Mouse (Mus musculus): ENCODE data around the gene Gsg1.
A peak's percentile ranks its signal among the peaks of the same experiment; 100 is the strongest.

Gsg1 gene

DNA sequence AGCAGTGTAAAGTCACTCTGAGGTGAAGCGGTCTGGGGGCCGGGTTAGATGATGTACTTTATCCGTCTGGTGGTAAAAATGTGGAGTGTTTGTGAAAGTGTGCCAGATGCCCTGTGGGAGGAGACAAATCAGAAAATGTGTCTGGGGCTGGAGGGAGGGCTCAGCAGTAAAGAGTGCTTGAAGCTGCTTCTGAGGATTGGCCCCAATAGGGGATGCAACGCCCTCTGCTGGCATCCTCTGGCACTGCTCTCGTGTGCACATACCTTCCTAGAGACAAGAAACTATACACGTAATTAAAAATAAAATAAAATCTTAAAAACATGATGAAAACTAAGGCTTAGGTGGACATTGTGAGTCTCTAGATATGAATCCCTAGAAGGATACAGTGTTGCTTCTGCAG is 6.3 kb upstream of the Gsg1 start:
- DNase-seq = no peak

DNA sequence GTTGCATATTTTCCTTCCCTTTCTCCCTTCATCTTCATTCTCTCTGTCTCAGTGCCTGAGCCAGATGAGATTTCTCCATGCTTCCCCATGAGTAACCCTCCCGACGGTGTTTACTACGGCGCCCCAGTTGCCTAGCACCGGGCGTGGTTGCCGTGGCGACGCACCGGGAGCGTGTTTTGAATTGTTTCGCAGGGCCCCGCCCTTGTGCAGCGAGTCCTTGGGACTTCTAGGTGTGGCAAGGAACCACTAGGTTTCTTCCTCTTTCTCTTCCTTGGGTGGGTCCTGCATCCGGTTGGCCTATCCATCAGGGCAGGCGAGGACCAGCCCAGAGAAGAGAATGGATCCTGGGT is 1.4 kb downstream of the Gsg1 start:
- DNase-seq = peak; percentile 66 to 75

DNA sequence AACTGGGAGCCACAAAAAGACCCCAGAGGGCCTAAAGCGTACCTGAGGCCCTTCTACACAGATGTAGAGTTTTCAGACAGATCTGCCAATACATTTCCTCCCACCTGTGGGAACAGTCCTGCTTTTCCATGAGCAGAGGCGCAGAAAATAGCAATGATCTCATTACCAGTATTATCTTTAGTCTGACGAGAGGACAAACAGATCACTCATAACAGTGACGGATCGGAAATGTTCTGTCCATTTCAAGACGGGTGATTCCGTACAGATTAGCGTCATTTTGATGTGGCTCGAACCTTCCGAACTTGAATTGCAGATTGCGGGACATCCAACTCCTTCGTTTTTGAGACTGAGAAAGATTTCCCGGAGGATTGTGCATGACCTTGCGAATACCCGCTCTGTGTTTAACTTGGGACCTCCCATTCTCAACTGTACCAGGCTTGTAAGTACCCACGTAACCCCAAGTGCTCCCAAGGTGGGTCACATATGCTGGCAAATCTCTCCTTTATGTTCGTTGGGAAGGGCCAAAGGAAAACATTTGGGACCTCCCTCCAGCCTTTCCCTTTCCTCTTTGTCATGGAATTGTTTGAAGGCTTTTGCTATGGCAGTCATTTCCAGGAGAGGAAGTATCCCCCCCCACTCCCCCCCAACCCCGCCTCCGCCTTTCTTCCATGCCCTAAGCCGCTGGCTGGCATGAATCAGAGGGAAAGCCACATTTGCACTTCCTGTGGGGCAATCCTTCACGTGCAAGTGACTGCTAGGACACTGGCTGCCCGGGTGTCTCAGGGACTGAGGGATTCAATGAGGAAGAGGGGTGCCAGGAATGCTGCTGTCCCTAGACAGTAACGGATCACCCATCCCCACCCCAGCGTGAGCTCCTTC is 2.1 kb downstream of the Gsg1 start:
- no peak for DNase-seq

DNA sequence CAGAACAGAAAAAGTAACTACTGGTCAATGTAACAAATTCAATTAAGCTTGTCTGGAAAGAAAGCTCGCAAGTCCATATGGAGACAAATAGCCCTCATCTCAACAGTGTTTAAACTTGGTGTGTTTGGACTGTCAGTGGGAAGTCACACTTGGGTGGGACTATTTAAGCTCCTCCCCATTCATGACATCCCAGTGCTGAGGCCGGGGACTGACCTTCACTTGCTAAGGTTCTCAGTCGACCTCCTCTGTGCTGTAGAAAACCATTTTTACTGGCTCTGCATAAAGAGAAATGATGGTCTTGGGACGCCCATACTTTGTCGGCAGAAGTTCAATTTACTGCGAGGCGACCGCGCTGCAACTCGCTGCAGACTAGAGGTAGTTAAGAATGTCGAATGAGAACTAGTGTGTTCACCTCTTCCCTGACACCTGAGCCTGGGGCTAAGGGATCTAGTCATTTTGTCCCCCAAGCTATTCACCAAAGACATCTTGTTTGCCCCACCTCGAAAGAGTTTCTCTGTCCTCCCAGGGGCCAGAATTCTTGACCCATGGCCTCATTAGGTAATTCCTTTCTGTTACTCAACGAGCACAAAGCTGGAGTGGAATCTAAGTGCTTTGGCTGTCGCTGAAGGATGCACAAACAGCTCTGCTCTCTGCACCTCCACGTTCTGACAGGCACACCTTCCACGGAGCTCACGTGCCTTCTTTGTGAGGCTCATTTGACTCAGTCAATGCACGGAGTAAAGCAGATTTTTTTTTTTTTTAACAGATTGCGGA is 3.0 kb downstream of the Gsg1 start:
- no peak for DNase-seq

DNA sequence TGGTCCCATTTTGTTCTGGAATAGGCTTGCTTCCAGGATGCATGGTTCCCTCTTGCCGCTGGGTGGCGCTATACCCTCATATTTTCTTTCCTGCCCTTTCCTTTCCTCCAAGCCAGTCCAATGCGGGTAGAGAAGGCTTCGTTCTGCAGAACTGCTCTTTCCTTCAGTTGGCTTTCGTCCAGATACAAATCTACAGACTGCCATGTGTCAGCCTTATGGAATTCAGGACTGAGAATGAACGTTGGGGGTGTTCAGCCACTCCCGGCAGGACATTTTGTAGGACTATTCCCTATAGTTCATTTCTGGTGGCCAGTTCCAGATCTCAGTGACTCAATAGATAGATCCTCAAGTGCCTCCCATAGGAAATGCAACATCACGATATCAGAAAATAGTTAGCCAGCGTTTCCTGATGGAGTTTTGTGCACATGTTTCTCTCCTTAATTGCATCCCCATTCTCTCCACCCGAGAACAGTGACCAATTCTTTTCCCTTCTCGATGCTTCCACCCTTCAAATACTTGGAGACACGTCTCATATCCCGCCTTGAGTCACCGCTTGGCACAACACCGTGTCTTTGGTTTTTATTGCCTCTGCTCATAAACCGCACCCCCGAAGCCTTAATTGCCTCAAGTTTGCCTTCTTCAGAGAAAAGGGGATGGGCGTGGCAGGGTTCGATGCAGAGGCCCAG is 4.2 kb downstream of the Gsg1 start:
- DNase-seq = peak; percentile 78 to 82

DNA sequence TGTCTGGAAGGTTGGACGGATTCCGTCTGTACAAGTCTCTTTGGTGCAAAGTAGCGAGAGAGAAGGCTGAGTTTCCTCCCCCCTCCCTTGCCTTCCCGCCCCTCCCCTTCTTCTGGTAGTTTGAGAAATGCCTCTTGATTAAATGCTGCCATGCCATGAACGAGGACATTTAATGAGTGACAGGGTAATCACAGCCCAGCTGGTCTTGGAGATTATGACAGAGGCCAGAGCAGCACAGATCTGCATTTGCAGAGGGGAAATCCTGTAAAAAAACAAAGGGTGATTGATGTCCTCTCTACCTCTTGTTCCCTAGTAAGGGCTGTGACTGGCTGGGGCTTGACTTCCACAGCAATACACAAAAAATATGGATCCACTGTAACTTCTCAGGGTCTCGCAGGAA is 6.3 kb downstream of the Gsg1 start:
- no peak for DNase-seq

DNA sequence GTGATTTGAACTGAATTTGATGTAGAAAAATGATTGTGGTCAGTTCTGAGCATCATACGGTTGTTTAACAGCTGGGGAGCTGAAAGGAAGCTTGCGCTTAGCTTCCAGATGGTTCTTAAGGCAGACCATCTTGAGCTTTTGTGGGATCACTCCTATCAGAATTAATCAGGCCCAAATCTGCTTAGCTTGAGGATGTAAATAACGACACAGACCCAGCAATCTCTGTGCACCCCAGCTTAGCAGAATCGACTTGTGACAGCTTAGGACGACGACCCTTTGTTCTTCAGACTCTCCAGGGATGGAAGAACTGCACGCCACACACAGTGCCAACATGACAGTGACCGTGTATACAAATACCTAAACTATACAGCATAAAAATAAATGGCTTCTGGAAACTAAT is 8.6 kb downstream of the Gsg1 start:
- no peak for DNase-seq

DNA sequence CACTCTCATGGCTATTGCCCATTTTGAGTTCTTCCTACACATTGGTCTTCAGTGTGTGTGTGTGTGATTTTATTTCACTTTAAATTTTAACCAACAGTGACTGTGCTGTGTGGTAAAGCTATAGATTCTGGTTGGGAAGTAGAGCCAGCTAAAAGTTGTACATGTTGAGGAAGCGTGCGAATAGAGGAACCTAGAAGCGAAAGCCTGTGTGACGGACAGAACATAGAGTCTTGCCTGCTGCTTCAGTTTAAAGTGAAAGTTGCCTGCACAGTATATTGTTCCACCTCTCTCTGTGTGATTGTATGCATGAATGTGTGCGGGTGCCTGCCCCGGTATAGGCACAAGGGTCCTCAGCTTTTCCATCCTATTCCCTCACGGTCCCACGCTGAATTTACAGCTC is 13.8 kb downstream of the Gsg1 start:
- no peak for DNase-seq

DNA sequence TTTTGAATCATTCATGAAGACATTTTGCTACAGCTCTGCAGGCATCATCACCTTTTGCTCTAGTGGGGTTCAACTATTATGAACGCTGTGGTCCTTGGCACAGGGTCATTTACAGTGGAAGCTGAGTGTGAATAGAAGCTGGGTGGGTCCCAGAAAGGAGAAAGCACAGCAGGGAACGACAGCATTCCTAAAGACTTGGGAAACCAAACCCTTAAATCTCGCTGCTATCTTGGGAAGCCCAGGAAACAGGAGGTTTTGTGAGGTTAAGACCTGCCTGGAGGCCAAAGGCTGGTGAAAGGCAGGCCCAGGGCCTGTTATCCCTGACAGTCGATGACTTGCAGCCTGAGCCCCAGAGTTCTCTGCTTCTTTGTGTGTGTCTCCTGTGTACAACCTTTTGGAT is 15.9 kb downstream of the Gsg1 start:
- DNase-seq = no peak

DNA sequence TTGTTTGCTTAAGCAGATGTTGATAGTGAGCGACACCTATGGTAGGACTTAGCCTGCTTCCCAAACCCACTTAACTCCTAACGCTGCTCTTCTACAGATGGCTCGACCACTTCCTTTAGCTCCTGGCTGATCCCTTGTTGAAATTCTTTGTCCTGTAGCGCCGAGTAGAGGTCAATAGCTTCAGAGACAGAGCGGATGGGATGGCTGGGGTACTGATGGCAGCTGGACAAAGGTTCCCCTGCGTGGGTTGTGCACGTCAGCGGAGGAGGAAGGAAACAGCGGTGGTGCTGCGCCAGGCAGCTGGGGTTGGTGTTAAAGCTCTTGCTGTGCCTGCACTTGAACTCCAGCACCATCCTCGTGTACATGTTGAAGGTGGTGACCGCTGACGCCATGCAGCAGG is 16.8 kb downstream of the Gsg1 start:
- DNase-seq = no peak

DNA sequence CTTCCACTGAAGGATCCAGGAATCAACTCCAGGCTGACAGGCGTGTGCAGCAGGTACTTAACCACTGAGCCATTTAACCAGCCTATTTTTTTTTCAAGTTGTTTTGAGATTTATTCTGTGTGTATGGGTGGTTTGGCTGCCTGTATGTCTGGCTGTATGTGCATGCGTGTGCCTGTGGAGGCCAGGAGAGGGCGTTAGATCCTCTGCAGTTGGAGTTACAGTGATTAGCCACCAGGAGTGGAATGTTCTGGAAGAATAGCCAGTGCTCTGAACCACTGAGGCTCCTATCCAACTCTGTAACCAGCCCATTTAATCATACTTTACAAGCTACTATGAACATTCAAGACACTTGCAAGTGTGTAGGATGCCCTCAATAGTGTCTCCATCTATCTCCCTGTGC is 17.6 kb downstream of the Gsg1 start:
- DNase-seq = no peak

DNA sequence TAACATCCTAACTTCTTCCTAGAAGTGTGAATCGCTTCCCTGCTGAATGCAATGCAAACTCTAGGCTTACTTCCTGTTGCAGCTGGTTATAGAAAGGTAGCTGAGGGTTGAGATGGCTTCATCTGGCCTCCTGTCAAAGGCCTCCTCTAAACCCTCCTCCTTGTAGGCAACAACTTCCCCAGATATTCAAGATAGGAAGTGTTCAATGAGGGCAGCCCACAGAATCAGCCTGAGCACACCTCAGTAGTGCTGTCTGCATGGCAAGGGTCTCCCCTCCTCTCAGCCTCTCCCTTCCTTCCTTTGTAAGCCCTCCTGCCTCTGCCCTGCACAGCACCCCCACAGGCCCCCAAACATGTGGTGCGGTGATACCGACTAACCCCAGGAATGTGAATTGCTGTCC is 18.4 kb downstream of the Gsg1 start:
- no peak for DNase-seq

DNA sequence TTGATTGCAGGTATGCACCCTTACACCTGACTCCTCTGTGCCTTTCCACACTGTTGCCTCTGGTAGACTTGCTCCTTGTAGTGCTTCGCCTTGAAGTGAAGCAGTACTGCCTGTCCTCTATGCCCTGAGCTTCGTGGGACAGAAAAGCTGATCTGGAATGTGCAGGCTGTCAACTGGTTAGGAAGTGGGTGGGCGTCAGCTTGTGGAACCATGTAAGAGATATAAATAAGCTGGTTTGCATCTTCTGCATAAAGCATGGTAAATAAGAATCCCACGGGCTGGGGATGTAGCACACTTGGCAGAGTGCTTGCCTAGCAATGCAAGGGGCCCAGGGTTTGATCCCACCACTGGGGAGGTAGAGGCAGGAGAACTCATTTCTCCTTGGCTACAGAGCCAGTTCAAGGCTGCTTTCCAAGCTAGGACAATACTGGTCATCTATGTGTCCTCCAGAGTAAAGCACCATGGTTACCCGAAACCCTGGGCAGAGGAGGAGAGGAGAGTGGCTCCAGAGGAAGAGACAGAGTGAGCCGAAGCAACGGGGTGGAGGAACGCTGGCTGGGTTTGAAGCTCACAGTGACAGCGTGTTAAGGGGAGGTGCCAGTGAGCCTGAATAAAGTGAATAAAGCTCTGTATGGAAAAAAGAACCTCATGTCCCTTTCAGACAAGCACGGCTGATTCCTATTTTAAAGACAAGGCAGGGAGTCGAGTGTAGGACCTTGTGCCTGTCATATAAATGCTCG is 21.5 kb downstream of the Gsg1 start:
- no peak for DNase-seq

DNA sequence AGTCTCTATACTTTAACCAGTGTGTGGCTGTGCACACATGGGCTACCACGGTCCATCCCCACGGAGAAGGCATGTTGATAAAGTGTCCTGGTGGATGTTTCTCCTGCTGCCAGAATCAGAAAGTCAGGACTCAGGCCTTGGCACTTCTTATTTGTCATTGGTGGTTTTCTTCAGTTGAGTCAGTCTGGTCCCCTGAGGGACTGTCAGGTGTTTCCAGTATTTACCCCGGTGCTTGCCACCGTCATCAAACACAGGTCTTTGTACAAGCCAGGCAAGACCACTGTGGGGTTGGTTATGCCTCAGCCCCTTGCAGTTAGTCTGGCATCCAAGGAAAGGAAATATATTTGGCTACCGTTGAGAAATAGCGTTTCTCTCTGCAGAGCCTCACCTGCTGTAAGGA is 23.6 kb downstream of the Gsg1 start:
- no peak for DNase-seq

DNA sequence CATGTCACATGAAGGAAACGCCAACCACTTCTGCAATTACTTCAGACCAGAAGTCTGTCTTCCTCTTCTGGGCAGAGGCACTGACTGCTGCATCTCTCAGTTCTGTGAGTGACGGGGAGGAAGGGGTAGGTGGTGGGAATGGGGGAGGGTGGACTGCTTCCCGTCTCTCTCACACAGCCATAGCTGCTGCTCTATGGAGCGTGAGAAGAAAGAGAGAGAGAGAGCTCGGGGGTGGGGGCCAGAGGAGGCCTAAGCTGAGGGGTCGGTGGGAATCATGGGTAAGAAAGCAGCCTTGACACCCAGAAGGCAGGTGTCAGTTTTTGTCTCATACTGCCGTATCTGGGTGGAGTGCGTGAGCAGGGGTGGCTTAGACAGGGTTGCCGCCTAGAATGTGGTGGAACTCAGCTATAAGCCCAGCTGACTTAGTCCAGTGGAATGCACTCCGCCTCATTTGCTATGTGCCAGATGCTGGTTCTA is 25.6 kb downstream of the Gsg1 start:
- DNase-seq = no peak

DNA sequence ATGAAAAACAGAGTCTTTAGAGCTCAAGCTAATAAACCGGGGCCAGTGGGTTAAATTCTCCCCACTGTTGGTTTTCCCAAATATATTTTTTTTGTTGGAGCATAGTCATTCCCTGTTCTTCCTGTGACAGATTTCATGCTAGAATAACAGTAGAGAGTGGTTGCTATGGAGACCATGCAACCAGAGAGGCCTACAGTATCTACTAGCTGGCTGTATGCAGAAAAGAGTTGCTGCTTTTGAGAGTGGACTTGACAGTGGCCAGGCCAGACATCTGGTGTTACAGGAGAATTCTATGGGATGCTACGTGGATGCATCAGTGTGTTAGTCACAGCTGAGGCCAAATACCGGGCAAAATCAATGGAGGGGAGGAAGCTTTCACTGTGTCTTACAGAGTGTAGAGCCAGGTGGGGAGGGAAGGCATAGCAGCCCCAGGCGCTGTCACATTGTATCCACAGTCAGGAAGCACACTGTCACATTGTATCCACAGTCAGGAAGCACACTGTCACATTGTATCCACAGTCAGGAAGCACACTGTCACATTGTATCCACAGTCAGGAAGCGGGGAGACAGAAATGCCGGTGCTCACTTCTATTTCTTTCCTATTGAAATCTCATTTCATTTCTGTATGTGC is 30.2 kb downstream of the Gsg1 start:
- DNase-seq = no peak

DNA sequence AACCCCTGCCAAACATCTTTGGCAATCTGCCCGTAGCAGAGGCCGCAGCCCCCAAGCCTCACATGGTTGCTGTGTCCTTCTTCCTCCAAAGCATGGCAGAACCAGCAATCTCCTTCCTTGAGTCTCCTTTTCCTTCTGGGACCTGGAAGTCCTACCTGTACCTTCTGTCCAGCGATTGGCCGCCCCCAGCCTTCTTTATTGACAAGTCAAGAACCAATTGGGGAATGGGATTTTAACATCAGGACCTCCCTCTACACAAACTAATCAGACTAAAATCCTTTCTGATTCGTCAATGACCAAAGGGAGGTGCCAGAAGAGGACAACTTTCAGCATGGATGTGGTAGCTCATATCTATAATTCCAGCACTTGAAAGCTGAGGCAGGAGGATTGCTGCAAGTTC is 34.2 kb downstream of the Gsg1 start:
- DNase-seq = peak; percentile 22 to 24

DNA sequence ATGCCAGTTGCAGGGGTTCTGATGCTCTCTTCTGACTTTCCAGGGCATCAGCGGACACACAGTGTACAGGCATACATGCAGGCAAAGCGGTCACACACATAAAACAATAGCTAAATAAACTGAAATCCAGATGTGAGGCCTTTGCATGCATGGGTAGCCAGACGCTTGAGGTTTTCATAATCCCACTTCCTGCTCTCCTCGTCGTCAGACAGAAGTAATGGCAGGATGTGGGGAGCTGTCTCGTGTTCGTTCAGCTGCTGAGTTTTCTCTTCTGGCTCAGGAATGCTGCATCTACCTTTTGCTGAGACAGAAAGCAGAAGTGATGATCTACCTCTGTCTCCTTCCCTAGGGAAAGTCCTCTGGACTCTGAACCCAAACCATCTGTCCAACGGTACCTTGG is 35.8 kb downstream of the Gsg1 start:
- no peak for DNase-seq

DNA sequence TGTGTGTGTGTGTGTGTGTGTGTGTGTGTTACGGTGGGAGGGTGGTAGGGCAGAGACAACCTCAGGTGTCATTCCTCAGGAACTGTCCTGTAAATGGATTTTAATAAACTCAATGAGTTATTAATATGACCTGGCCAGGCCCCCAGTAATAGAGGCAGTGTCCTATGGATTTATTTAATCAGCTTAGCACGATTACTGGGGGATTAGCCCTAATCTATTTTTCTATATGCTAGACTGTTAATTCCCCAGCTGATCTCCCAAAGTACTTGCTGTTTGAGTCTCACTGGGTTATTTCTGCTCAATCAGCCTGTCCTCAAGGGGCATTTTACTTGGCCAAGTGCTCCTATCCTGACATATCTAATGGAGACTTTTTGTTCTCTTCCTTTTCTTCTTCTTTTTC is 41.5 kb downstream of the Gsg1 start:
- DNase-seq = no peak

DNA sequence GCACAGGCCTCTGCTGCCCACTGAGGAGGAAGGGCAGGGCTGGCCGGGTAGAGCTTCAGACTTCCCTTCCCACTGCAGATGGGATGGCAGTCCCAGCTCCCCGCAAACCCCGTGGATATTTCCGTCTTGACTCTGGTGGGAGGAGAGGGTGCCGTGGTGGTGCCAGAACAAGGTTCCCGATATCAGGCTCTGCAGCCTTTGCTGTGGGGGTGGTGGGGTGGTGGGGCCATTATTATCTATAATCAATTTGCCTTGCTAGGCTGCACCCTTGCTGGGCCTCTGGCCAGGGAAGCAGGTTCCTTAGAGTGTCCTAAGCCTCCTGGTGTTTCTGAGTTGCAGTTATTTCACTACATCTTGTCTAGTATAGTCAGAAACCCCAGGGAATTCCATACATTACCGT is 43.0 kb downstream of the Gsg1 start:
- no peak for DNase-seq

DNA sequence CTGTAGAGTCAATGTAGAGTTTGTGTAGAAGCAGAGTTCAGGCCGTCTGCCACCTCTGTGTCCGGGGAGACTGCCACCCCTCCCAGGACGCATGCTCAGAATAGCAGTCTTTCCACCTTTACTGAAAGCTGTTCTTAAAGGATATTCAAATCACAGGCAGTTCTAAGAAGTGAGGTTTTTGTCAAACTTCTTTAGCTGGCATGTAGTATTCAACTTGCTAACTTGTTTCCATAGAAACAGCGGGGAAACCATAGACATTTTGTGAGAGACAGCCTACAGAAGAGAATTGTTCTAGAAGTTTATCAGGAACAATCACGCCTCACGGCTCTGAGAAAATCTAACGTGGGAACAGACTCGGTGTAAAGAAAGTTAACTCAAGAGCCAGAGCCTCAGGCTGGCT is 47.2 kb downstream of the Gsg1 start:
- no peak for DNase-seq

DNA sequence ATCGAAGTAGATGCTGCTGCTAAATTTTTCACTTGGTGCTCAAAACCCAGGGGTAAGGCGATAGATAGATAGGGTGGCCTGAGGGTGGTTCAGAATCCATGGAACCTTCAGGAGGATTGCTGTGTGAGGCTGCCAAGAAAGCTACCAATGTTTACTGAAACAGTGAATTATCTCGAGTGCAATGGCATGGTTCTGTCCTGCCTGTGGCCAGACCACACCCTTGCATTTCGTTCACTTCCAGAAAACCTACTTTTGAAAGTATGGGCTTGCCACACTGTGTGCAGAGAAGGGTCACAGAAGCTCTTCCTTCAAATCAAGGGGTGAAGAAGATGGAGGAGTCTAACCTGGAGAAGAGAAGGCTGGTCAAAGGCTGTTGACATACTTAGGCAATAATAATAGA is 48.3 kb downstream of the Gsg1 start:
- DNase-seq = no peak

DNA sequence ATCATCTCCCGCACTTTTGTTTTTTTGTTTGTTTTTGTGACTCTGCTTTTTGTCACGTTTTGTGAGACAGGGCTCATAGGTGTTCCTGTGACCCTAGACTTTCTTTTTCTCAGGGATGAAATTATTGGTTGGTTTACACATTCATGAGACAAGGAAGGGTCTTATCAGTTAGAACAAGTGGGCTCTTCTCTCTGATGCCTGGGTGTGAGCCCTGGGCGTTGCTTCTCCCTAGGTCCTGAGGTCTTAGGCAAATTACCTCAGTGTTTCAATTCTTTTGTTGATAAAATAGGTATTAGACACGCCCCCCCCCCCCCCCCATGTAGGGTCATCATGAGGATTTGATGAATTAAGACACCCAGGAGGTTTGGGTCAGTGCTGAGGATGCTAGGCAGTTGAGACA is 49.3 kb downstream of the Gsg1 start:
- DNase-seq = no peak
